Mouse (Mus musculus) hindbrain, embryonic 14.5 days (tissue): ENCODE measurements around the gene Zfp668. TPM values are rescaled to one million over a fixed set of nuclear protein-coding genes. Genes with fewer than 3 reads are reported as not detected.
A peak's percentile ranks its signal among the peaks of the same experiment; 100 is the strongest.

Source experiments
- ATAC-seq: fragments of 200-750 bp; cut with Nextera tagmentation; 2 replicates; pipeline ENCODE4 v1.8.0; 2017; ENCODE audit warnings: moderate number of reproducible peaks, mild to moderate bottlenecking, moderate TSS enrichment, moderate library complexity; ENCODE audit not compliant: low FRiP score
- DNase-seq: peaks from one replicate; pipeline ENCODE4 v3.0.0-alpha.2; 2015; ENCODE audit warnings: low spot score
- H3K27ac ChIP-seq: fragments of 300-500 bp; sonication (generic); 2 replicates; pipeline ENCODE4 v1.5.1; 2014; ENCODE audit warnings: mild to moderate bottlenecking, moderate library complexity
- H3K27me3 ChIP-seq: fragments of 300-500 bp; sonication (generic); 2 replicates; pipeline ENCODE4 v1.6.1; 2014; ENCODE audit warnings: mild to moderate bottlenecking, low read length, mixed read lengths; ENCODE audit not compliant: control insufficient read depth, insufficient read depth
- H3K36me3 ChIP-seq: fragments of 300-500 bp; sonication (generic); replicated peaks from 2 replicates; pipeline ENCODE4 v1.6.1; 2014; ENCODE audit not compliant: control insufficient read depth, insufficient read depth
- H3K4me1 ChIP-seq: fragments of 300-500 bp; sonication (generic); replicated peaks from 2 replicates; pipeline ENCODE4 v1.6.1; 2014; ENCODE audit warnings: antibody characterized with exemption, low read length, mixed read lengths; ENCODE audit not compliant: control insufficient read depth, insufficient read depth
- H3K4me2 ChIP-seq: fragments of 300-500 bp; sonication (generic); replicated peaks from 2 replicates; pipeline ENCODE4 v1.6.1; 2014; ENCODE audit warnings: mild to moderate bottlenecking, moderate library complexity
- H3K4me3 ChIP-seq: fragments of 300-500 bp; sonication (generic); replicated peaks from 2 replicates; pipeline ENCODE4 v1.5.1; 2014; ENCODE audit warnings: mild to moderate bottlenecking, low read length
- H3K9ac ChIP-seq: fragments of 300-500 bp; sonication (generic); 2 replicates; pipeline ENCODE4 v1.6.1; 2014
- H3K9me3 ChIP-seq: fragments of 300-500 bp; sonication (generic); 2 replicates; pipeline ENCODE4 v1.6.1; 2016; ENCODE audit warnings: low read length; ENCODE audit not compliant: control insufficient read depth
- WGBS: fragments of 180-500 bp; shearing (Covaris S2); extraction: QIAGEN DNeasy Blood & Tissue Kit; methylation state at CpG from one replicate; pipeline ENCODE4 v1.1.7; 2014; 5-methylcytosine and 5-hydroxymethylcytosine counted together
- polyA plus RNA-seq: library from polyadenylated mRNA; unstranded; fragments of >200 nt; fragmentation: Nextera tagmentation; extraction: Ambion mirVana; gene quantifications from 2 replicates; pipeline ENCODE4 v1.2.1, GENCODE M21; 2014

Zfp668 gene
- polyA plus RNA-seq, 1 experiment from 2014 or later = 26.8 TPM

- Histone ChIP-seq H3K9ac (no peak overlapping the region), H3K9me3 (no peaks in the 10 kb centered on the region), H3K4me1 (peaks cover 14% of the 10 kb centered on the region), H3K27ac (no peak overlapping the region), H3K4me2 (no peak overlapping the region), H3K4me3 (no peak overlapping the region), H3K36me3 (peaks cover 78% of the 10 kb centered on the region), H3K27me3 (no peaks in the 10 kb centered on the region)
- ATAC-seq (no peak), DNase-seq (no peak)
- WGBS = 87% methylated on average over 12 of the region's 12 CpGs
Observed at GRCm38 (mm10) chr7:127880431-127880830, 3.8 kb upstream of the Zfp668 start.

DNA sequence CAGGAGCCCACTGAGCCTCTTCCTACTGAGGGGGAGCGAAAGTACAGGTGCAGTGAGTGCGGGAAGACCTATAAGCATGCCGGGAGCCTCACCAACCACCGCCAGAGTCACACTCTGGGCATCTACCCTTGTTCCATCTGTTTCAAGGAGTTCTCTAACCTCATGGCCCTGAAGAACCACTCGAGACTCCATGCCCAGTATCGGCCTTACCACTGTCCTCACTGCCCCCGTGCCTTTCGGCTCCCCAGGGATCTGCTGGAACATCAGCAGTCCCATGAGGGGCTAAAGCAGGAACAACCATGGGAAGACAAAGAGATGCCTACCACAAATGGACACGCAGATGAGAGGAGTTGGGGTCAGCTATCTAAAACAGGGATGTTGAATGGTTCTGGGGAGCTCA lies 2.7 kb upstream of the Zfp668 start:
- no peak for ATAC-seq
- no peaks in the 10 kb centered on the region for H3K27me3 ChIP-seq
- no peak overlapping the region for H3K9ac ChIP-seq
- WGBS = 98% methylated on average over 9 of the region's 9 CpGs
- H3K36me3 ChIP-seq = peaks cover 66% of the 10 kb centered on the region
- H3K4me3 ChIP-seq = no peak overlapping the region
- H3K9me3 ChIP-seq = no peaks in the 10 kb centered on the region
- DNase-seq = no peak
- H3K27ac ChIP-seq = no peak overlapping the region
- no peak overlapping the region for H3K4me2 ChIP-seq
- peaks cover 18% of the 10 kb centered on the region for H3K4me1 ChIP-seq

GRCm38 (mm10) chr7:127876041-127876466 lies 574 bp downstream of the Zfp668 start, which contains the start of gene Zfp646:
TSS of gene Zfp646 (plus strand) at chr7:127876221.
- peaks cover 28% of the 10 kb centered on the region for H3K4me1 ChIP-seq
- peak within 1 kb of the TSS; percentile 89 for H3K4me3 ChIP-seq
- WGBS = 0% methylated on average over 41 of the region's 41 CpGs
- peak within 1 kb of the TSS; percentile 94 for H3K4me2 ChIP-seq
- peaks cover 51% of the 10 kb centered on the region for H3K36me3 ChIP-seq
- DNase-seq (peak; percentile 84), ATAC-seq (peak; percentile 88)
- no peaks in the 10 kb centered on the region for H3K9me3 ChIP-seq
- H3K27ac ChIP-seq = peak within 1 kb of the TSS; percentile 98
- H3K9ac ChIP-seq = peak within 1 kb of the TSS; percentile 78
- no peaks in the 10 kb centered on the region for H3K27me3 ChIP-seq

- H3K27me3 ChIP-seq = no peaks in the 10 kb centered on the region
- peak overlapping the region; percentile 98 for H3K27ac ChIP-seq
- peak overlapping the region; percentile 89 for H3K4me3 ChIP-seq
- peaks cover 28% of the 10 kb centered on the region for H3K4me1 ChIP-seq
- 0% methylated on average over 37 of the region's 43 CpGs for WGBS
- peak overlapping the region; percentile 94 for H3K4me2 ChIP-seq
- DNase-seq = peak; percentile 94
- H3K36me3 ChIP-seq = peaks cover 51% of the 10 kb centered on the region
- peak; percentile 94 for ATAC-seq
- H3K9ac ChIP-seq = peak overlapping the region; percentile 78
- H3K9me3 ChIP-seq = no peaks in the 10 kb centered on the region
Observed at GRCm38 (mm10) chr7:127875627-127876001, 1.0 kb downstream of the Zfp668 start.

GRCm38 (mm10) chr7:127874812-127875626 lies 1.6 kb downstream of the Zfp668 start:
- peak overlapping the region; percentile 78 for H3K9ac ChIP-seq
- H3K9me3 ChIP-seq = no peaks in the 10 kb centered on the region
- peaks cover 28% of the 10 kb centered on the region for H3K4me1 ChIP-seq
- ATAC-seq (peak; percentile 31), DNase-seq (no peak)
- H3K27ac ChIP-seq = peak overlapping the region; percentile 98
- peaks cover 45% of the 10 kb centered on the region for H3K36me3 ChIP-seq
- H3K4me2 ChIP-seq = peak overlapping the region; percentile 94
- H3K27me3 ChIP-seq = no peaks in the 10 kb centered on the region
- WGBS = 4% methylated on average over 20 of the region's 20 CpGs
- peak overlapping the region; percentile 89 for H3K4me3 ChIP-seq

- 84% methylated on average over 5 of the region's 5 CpGs for WGBS
- Histone ChIP-seq H3K27me3 (no peaks in the 10 kb centered on the region), H3K27ac (no peak overlapping the region), H3K4me1 (peaks cover 20% of the 10 kb centered on the region), H3K9ac (no peak overlapping the region), H3K9me3 (no peaks in the 10 kb centered on the region), H3K4me2 (no peak overlapping the region), H3K36me3 (peaks cover 50% of the 10 kb centered on the region), H3K4me3 (no peak overlapping the region)
- ATAC-seq (no peak), DNase-seq (no peak)
Observed at GRCm38 (mm10) chr7:127870136-127870821, 6.3 kb downstream of the Zfp668 start.

DNA sequence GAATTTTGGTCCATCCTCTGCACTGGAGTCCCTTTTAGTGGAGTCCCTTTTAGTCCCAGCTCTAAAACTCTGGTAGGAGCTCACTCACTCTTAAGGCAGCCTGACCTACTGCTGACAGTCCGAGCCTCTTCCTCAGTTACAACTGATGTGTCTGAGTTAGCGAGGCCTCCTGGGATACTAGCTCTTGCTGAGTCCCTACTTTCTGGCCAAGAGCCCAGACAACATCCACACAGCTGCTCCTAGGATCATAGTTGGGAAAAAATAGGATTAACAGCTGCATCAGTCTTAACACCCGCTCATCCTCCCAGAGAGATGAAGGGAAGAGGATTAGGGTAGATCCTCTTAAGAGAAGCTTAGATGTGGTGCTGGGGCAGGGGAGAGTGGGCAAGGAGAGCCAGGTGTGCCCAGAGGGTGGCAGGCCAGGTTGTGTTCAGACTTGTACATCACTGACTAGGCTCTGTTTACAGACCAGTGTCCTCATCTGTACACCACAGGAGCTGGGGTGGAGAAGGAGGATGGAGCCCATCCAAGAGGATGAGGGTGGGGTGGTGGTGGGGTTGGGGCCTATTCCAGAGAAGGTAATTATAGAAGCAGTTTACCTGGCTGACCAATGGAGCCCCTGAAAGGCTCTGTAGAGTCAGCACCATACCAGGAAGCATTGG lies 7.3 kb downstream of the Zfp668 start:
- Histone ChIP-seq H3K36me3 (peaks cover 60% of the 10 kb centered on the region), H3K4me2 (no peak overlapping the region), H3K9me3 (no peaks in the 10 kb centered on the region), H3K9ac (no peak overlapping the region), H3K27me3 (no peaks in the 10 kb centered on the region), H3K4me3 (no peak overlapping the region), H3K27ac (no peak overlapping the region), H3K4me1 (peaks cover 16% of the 10 kb centered on the region)
- DNase-seq (no peak), ATAC-seq (no peak)
- 68% methylated on average over 3 of the region's 3 CpGs for WGBS

DNA sequence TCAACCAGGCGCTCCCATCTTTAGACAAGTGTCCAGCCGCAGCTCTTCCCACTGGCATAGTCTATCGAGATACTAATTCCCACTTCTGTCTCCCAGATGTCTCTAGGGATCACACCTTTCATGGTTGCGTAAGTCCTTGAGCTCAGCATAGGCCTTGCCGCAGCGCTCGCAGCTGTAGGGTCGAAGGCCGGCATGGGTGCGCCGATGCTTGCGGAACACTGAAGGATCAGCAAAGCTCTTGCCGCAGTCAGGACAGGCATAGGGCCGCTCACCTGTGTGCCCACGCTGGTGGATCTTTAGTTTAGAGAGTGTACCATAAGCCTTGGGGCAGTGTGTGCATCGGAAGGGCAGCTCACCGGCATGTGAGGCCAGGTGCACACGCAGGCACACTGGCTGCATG lies 9.0 kb downstream of the Zfp668 start:
- Histone ChIP-seq H3K4me1 (no peaks in the 10 kb centered on the region), H3K27ac (no peak overlapping the region), H3K4me3 (no peak overlapping the region), H3K9me3 (no peaks in the 10 kb centered on the region), H3K27me3 (no peaks in the 10 kb centered on the region), H3K4me2 (no peak overlapping the region), H3K36me3 (peaks cover 70% of the 10 kb centered on the region), H3K9ac (no peak overlapping the region)
- ATAC-seq (no peak), DNase-seq (no peak)
- WGBS = 98% methylated on average over 18 of the region's 18 CpGs

DNA sequence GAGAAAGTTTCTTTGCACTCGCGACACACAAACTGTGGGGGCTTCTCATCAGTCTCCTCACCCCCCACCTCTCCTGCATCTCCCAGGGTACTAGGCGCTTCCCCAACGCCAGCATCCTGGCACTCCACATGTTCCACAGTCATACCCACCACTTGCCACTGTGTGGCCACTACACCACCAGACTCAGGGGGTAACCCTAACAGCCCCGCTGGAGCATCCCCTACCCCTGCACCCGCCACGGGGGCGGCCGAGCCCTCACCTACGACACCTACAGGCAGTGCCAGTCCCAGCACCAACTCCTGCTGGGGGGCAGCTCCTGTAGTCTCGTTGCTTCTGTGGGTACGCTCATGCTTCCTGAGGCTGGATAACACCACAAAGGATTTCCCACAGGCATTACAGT lies 10.2 kb downstream of the Zfp668 start:
- DNase-seq (no peak), ATAC-seq (no peak)
- WGBS = 95% methylated on average over 12 of the region's 12 CpGs
- Histone ChIP-seq H3K27me3 (no peaks in the 10 kb centered on the region), H3K4me2 (no peak overlapping the region), H3K9ac (no peak overlapping the region), H3K9me3 (no peaks in the 10 kb centered on the region), H3K36me3 (peaks cover 65% of the 10 kb centered on the region), H3K4me1 (no peaks in the 10 kb centered on the region), H3K27ac (no peak overlapping the region), H3K4me3 (no peak overlapping the region)
